Mouse (Mus musculus) hindbrain, embryonic 13.5 days (tissue): ENCODE measurements around the gene Dnase1l3. TPM values are rescaled to one million over a fixed set of nuclear protein-coding genes. Genes with fewer than 3 reads are reported as not detected.

Experiments
- ATAC-seq: fragments of 200-750 bp; cut with Nextera tagmentation; 2 replicates; pipeline ENCODE4 v1.8.0; 2017; ENCODE audit warnings: moderate TSS enrichment; ENCODE audit not compliant: low FRiP score
- H3K27ac ChIP-seq: fragments of 300-500 bp; sonication (generic); 2 replicates; pipeline ENCODE4 v1.5.1; 2015; ENCODE audit warnings: inconsistent platforms, mild to moderate bottlenecking, moderate library complexity
- H3K27me3 ChIP-seq: fragments of 300-500 bp; sonication (generic); 2 replicates; pipeline ENCODE4 v1.6.1; 2015; ENCODE audit warnings: mild to moderate bottlenecking, inconsistent platforms
- H3K36me3 ChIP-seq: fragments of 300-500 bp; sonication (generic); 2 replicates; pipeline ENCODE4 v1.6.1; 2015; ENCODE audit warnings: mild to moderate bottlenecking, inconsistent platforms
- H3K4me1 ChIP-seq: fragments of 300-500 bp; sonication (generic); replicated peaks from 2 replicates; pipeline ENCODE4 v1.6.1; 2015; ENCODE audit warnings: inconsistent platforms
- H3K4me2 ChIP-seq: fragments of 300-500 bp; sonication (generic); 2 replicates; pipeline ENCODE4 v1.6.1; 2015; ENCODE audit warnings: inconsistent platforms, mild to moderate bottlenecking, moderate library complexity
- H3K4me3 ChIP-seq: fragments of 300-500 bp; sonication (generic); 2 replicates; pipeline ENCODE4 v1.5.1; 2015; ENCODE audit warnings: mild to moderate bottlenecking, inconsistent platforms
- H3K9ac ChIP-seq: fragments of 300-500 bp; sonication (generic); 2 replicates; pipeline ENCODE4 v1.6.1; 2015; ENCODE audit warnings: mild to moderate bottlenecking, inconsistent platforms
- H3K9me3 ChIP-seq: fragments of 300-500 bp; sonication (generic); 2 replicates; pipeline ENCODE4 v1.6.1; 2016; ENCODE audit warnings: inconsistent platforms
- WGBS: fragments of 180-500 bp; shearing (Covaris S2); methylation state at CpG from one replicate; pipeline ENCODE4 v1.1.7; 2015; 5-methylcytosine and 5-hydroxymethylcytosine counted together
- polyA plus RNA-seq: library from polyadenylated mRNA; unstranded; fragments of >200 nt; fragmentation: Nextera tagmentation; extraction: Ambion mirVana; gene quantifications from 2 replicates; pipeline ENCODE4 v1.2.1, GENCODE M21; 2015

The Dnase1l3 gene
- polyA plus RNA-seq, 1 experiment from 2014 or later = 0.10 TPM

DNA sequence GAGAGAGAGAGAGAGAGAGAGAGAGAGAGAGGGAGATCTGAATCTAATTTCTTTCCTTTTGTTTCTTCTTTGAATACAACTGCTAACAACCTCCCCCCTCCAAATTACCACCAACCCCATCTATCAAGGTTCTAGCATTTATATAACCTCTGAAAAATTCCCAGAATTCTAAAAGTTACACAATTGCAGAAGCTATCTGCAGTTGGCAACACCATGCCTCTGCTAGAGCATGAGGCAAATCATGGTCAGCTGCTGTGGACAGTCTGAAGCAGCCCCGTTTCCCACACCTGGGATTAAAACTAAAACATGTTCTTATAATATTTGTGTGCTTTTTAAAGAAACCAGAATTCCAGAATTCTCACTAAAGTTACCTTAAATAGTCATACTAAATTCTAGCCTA, 35.4 kb upstream of the Dnase1l3 start:
- ATAC-seq = no peak
- Histone ChIP-seq H3K9ac (no peak overlapping the region), H3K27ac (no peak overlapping the region), H3K36me3 (no peaks in the 10 kb centered on the region), H3K9me3 (no peaks in the 10 kb centered on the region), H3K27me3 (no peaks in the 10 kb centered on the region), H3K4me1 (no peaks in the 10 kb centered on the region), H3K4me3 (no peak overlapping the region), H3K4me2 (no peak overlapping the region)
- WGBS = 95% methylated on average over 1 of the region's 1 CpGs

DNA sequence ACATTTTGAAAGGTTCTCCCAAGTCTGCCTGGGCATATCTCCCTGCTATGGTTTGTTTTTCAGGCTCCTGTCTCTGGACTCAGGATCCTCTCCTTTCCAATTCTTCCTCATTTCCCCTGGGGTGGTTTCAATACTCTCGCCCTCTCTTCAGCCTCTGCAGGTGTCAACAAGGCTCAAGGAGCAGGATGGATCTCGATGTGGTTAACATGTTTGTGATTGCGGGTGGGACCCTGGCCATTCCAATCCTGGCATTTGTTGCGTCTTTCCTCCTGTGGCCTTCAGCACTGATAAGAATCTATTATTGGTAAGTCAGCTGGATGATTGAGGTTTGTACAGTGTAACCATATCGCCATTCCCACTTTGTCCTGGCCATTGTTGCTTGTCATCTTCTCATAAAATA, 33.7 kb upstream of the Dnase1l3 start:
- no peaks in the 10 kb centered on the region for H3K9me3 ChIP-seq
- no peaks in the 10 kb centered on the region for H3K4me1 ChIP-seq
- no peak overlapping the region for H3K4me2 ChIP-seq
- H3K4me3 ChIP-seq = no peak overlapping the region
- 94% methylated on average over 5 of the region's 5 CpGs for WGBS
- H3K36me3 ChIP-seq = no peaks in the 10 kb centered on the region
- H3K27ac ChIP-seq = no peak overlapping the region
- no peak for ATAC-seq
- H3K27me3 ChIP-seq = no peaks in the 10 kb centered on the region
- no peak overlapping the region for H3K9ac ChIP-seq

DNA sequence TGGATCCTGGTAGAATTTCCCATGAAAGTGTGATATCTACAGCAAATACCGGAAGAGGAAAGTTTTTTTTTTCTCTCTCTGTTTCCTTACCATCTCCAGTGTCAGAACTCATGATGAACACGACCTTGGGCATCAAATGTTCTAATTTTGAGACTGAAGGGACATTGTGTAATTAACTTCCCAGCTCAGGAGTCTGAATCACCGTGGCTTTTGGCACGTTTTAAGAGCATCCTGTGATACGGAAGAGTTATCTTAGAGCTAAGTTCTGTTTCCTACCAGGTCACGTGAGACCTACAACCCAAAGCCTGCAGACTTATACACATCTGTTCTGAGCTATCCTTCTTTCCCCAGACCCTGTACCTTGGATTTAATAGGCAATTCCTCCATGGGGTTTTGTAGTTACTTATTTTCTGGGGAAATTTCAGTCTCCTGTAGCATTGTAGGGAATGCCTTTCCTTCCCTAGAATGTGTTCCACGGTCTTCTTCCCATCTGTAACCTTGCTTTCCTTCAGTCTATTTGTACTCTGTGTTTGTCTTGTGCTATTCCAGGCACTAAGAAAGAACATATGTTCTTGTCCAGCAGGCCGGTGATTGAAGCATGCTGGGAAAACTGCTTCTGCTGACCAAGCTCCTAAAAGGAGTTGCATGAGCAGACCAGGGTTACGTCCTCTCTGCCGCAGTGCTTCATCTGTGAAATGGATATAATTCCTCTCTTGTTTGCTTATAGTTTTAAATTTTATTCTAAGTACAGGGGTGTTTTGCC, 32.6 kb upstream of the Dnase1l3 start:
- H3K9me3 ChIP-seq = no peaks in the 10 kb centered on the region
- H3K4me2 ChIP-seq = no peak overlapping the region
- no peak overlapping the region for H3K4me3 ChIP-seq
- no peak for ATAC-seq
- no peak overlapping the region for H3K9ac ChIP-seq
- 85% methylated on average over 10 of the region's 10 CpGs for WGBS
- no peaks in the 10 kb centered on the region for H3K36me3 ChIP-seq
- H3K4me1 ChIP-seq = no peaks in the 10 kb centered on the region
- H3K27me3 ChIP-seq = no peaks in the 10 kb centered on the region
- no peak overlapping the region for H3K27ac ChIP-seq

DNA sequence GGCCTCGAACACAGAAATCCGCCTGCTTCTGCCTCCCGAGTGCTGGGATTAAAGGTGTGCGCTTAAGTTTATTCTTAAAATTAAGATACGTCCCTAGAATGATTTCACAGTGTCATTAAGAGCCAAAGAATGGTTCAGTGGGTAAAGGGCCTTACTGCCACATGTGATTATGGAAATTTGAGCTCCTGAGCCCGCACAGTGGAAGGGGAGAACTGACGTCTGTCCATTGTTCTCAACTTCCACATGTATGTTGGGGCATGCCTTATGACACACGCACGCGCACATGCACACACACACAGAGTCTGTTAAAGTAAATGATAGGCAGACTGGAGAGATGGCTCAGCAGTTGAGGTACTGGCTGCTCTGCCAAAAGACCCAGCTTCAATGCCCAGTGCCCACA, 30.6 kb upstream of the Dnase1l3 start:
- no peak overlapping the region for H3K4me2 ChIP-seq
- H3K9ac ChIP-seq = no peak overlapping the region
- no peaks in the 10 kb centered on the region for H3K4me1 ChIP-seq
- H3K36me3 ChIP-seq = 0 out of 2 replicates have a peak, but pooled peaks cover 1% of the 10 kb centered on the region
- H3K9me3 ChIP-seq = no peaks in the 10 kb centered on the region
- no peaks in the 10 kb centered on the region for H3K27me3 ChIP-seq
- ATAC-seq = no peak
- 92% methylated on average over 10 of the region's 10 CpGs for WGBS
- no peak overlapping the region for H3K27ac ChIP-seq
- no peak overlapping the region for H3K4me3 ChIP-seq

DNA sequence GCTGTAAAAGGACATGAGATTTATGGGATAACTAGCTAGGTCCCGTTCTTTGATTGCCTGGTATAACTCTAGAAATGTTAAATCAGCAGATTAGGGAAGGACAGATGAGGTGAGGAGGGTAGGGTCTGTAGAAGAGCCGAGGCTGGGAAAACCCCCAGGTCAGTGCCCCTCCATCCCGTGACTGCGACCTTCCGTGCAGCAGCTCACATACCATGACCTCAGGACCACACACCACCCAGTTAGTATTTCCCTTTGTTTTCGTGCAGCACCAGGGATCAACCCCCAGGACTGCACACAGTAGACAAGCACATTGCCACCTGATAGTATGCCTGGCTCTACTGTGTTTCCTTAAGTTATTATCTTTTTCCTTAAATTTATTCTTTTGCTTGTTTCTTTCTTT, 30.1 kb upstream of the Dnase1l3 start:
- Histone ChIP-seq H3K9ac (no peak overlapping the region), H3K27ac (no peak overlapping the region), H3K9me3 (no peaks in the 10 kb centered on the region), H3K27me3 (no peaks in the 10 kb centered on the region), H3K36me3 (0 out of 2 replicates have a peak, but pooled peaks cover 4% of the 10 kb centered on the region), H3K4me1 (no peaks in the 10 kb centered on the region), H3K4me3 (no peak overlapping the region), H3K4me2 (no peak overlapping the region)
- 59% methylated on average over 6 of the region's 6 CpGs for WGBS
- no peak for ATAC-seq

DNA sequence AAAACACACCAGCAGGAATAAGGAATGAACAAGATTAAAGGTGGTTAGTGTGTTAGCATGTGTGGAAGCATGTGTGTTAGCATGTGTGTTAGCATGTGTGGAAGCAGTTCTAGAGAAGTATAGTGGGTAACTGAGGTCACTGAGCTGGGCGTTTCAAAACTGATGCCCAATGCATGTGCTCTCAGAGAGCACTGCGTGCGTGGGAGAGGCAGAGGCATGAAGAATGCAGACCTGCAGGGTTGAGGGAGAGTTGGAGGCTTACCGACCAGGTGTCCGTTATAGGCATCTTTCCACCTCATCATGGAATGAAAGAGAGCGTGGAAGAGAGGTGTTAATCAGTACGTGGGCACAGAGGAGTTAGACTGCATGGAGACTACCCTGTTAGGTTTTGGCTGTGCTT, 26.2 kb upstream of the Dnase1l3 start:
- H3K4me1 ChIP-seq = no peaks in the 10 kb centered on the region
- H3K4me3 ChIP-seq = no peak overlapping the region
- no peak overlapping the region for H3K4me2 ChIP-seq
- 88% methylated on average over 7 of the region's 7 CpGs for WGBS
- no peaks in the 10 kb centered on the region for H3K9me3 ChIP-seq
- no peaks in the 10 kb centered on the region for H3K27me3 ChIP-seq
- H3K9ac ChIP-seq = no peak overlapping the region
- H3K36me3 ChIP-seq = 0 out of 2 replicates have a peak, but pooled peaks cover 4% of the 10 kb centered on the region
- no peak for ATAC-seq
- no peak overlapping the region for H3K27ac ChIP-seq

DNA sequence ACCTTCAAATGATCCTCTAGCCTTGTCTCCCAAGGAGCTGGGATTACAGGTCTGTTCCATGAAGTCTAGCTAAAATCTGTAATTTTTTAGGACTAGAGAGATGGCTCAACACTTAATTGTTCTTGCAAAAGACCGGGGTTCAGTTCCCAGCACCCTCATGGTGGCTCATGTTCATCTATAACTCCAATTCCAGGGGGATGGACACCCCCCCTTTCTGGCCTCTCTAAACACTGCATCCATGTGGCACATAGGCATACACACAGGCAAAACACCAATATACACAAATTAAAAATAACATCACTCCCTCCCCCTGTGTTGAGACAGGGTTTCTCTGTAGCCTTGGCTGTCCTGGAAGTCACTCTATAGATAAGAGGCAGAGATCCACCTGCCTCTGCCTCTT, 25.6 kb upstream of the Dnase1l3 start:
- H3K4me2 ChIP-seq = no peak overlapping the region
- H3K4me1 ChIP-seq = no peaks in the 10 kb centered on the region
- no peak overlapping the region for H3K9ac ChIP-seq
- 88% methylated on average over 1 of the region's 1 CpGs for WGBS
- no peaks in the 10 kb centered on the region for H3K9me3 ChIP-seq
- ATAC-seq = no peak
- H3K4me3 ChIP-seq = no peak overlapping the region
- H3K36me3 ChIP-seq = 0 out of 2 replicates have a peak, but pooled peaks cover 4% of the 10 kb centered on the region
- H3K27ac ChIP-seq = no peak overlapping the region
- no peaks in the 10 kb centered on the region for H3K27me3 ChIP-seq

DNA sequence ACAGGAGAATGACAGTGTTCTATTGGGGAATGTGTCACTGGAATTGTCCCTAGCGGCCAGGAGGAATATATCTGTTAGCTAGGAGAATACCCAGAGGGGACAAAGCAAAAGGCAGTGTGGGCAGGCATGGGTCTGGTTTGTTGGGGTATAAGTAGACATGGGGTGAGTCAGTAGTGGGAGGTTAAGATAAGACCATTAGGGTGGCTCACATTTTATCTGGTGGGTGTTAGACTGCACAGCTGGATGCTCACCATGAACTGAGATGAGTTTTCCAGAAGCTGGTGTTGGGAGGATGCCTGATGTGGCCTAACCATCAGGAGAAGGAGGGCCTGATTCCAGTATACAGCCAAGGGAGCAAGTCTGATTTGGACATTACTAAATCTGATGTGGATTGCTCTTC, 22.6 kb upstream of the Dnase1l3 start:
- Histone ChIP-seq H3K27me3 (no peaks in the 10 kb centered on the region), H3K4me3 (no peak overlapping the region), H3K9ac (no peak overlapping the region), H3K27ac (no peak overlapping the region), H3K4me2 (no peak overlapping the region), H3K36me3 (0 out of 2 replicates have a peak, but pooled peaks cover 4% of the 10 kb centered on the region), H3K4me1 (no peaks in the 10 kb centered on the region), H3K9me3 (no peaks in the 10 kb centered on the region)
- no peak for ATAC-seq
- 87% methylated on average over 1 of the region's 1 CpGs for WGBS

DNA sequence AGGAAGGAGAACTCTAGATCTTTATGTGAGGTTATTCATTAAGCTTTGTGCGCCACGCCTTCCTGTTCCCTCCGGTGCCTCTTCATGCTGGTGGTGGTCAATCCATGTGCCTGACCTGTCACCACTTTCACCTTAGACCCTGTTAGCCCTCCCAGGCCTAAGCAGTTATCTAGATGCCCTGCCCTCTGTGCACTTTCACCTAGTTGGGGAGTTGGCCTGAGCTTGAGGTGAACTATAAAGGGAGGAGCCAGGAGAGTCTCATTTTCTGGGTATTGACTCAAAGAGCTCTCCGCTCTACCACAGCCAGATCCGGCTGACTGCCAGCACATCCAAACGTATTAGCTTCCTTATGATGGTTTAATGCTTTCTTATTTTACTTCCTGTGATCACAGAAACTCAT, 21.9 kb upstream of the Dnase1l3 start:
- Histone ChIP-seq H3K4me2 (no peak overlapping the region), H3K9me3 (no peaks in the 10 kb centered on the region), H3K27me3 (no peaks in the 10 kb centered on the region), H3K4me3 (no peak overlapping the region), H3K9ac (no peak overlapping the region), H3K4me1 (no peaks in the 10 kb centered on the region), H3K27ac (no peak overlapping the region), H3K36me3 (0 out of 2 replicates have a peak, but pooled peaks cover 4% of the 10 kb centered on the region)
- 88% methylated on average over 6 of the region's 6 CpGs for WGBS
- no peak for ATAC-seq

DNA sequence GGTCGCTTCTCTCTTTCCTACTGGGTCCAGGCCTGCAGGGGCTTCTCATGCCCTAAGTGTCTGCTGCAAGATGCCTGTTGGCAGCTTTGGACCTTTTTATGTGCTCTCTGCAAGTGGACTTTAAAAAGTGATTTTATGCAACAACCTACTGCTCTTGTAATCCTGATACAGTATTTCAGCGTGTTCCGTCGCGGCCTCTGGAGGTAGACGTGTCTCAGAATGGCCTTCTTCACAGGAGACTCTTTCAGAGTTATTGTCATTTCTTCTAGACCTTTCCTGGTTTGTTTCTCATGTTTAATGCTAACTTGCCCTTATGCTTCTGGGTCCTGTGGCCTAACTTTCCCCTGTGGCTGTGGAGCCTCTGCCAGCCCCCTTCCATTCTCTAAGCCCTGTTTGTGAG, 21.4 kb upstream of the Dnase1l3 start:
- H3K27ac ChIP-seq = no peak overlapping the region
- 93% methylated on average over 6 of the region's 6 CpGs for WGBS
- no peak for ATAC-seq

DNA sequence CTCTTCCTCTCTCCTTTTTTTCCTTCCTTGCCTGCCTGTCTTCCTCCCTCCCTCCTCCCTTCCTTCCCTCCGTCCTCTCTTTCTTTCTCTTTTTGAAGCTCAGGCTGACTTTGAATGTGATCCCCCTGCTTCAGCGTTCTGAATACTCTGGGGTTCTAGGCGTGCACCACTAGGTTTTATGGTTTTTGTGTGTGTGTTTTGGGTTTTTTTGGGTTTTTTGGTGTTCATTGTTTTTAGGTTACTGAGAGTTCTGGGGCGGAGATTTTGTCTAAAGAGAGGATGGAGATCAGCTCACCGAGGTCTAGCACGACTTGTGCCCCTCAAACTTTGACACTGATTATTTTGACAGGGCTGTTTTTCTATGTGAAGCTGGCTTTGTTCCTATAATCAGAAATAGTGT, 17.6 kb upstream of the Dnase1l3 start:
- no peak overlapping the region for H3K4me2 ChIP-seq
- H3K4me3 ChIP-seq = no peak overlapping the region
- peaks cover 8% of the 10 kb centered on the region; the same call in 1 of the 2 replicates for H3K4me1 ChIP-seq
- H3K27me3 ChIP-seq = no peaks in the 10 kb centered on the region
- H3K36me3 ChIP-seq = no peaks in the 10 kb centered on the region
- no peaks in the 10 kb centered on the region for H3K9me3 ChIP-seq
- WGBS = 81% methylated on average over 6 of the region's 6 CpGs
- no peak overlapping the region for H3K27ac ChIP-seq
- ATAC-seq = no peak
- H3K9ac ChIP-seq = no peak overlapping the region

More for the DNA sequence above, 21.4 kb upstream of the Dnase1l3 start:
- H3K4me2 ChIP-seq = no peak overlapping the region
- no peaks in the 10 kb centered on the region for H3K9me3 ChIP-seq
- no peak overlapping the region for H3K9ac ChIP-seq
- H3K4me3 ChIP-seq = no peak overlapping the region
- 0 out of 2 replicates have a peak, but pooled peaks cover 4% of the 10 kb centered on the region for H3K36me3 ChIP-seq
- H3K4me1 ChIP-seq = no peaks in the 10 kb centered on the region
- no peaks in the 10 kb centered on the region for H3K27me3 ChIP-seq

DNA sequence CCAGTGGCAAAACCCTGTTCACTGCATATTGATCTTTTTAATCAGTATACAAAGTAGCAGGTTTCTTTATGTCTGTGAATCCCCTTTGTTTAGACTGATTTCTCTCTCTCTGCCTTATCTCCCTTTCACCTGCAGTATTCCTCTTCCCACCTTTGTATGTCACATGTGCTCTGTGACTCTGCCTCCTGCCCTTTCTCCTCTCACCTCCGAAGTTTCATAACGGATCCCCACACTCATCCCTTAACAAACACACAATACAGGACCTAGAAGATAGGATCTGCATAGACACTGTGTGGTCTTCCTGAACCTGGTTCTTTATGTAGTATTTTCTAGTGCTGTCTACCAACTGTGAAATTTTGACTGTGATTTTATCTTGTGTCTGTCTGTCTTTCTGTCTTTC, 16.9 kb upstream of the Dnase1l3 start:
- Histone ChIP-seq H3K4me1 (peaks cover 8% of the 10 kb centered on the region; the same call in 1 of the 2 replicates), H3K4me2 (no peak overlapping the region), H3K27me3 (no peaks in the 10 kb centered on the region), H3K27ac (no peak overlapping the region), H3K9ac (no peak overlapping the region), H3K9me3 (no peaks in the 10 kb centered on the region), H3K36me3 (no peaks in the 10 kb centered on the region), H3K4me3 (no peak overlapping the region)
- no peak for ATAC-seq
- WGBS = 84% methylated on average over 2 of the region's 2 CpGs

DNA sequence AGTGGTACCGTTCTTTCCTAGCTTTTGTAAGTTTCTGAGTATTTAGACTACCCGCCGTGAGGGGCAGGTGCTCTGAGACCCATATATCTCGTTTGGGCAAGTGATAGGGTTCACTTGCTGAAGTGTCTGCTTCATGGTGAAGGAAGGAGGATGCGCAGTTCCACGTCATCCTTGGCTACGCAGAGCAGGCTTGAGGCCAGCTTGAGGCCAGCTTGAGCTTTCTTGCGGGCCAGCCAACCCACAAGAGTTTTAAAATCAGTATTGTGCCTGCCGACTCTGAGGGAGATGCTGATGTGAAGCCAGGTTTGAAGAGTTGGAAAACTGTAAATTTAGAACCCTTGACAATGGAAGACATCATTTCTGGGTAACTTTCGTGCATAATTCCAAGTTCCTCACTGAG, 13.6 kb upstream of the Dnase1l3 start:
- ATAC-seq = no peak
- no peak overlapping the region for H3K4me2 ChIP-seq
- no peak overlapping the region for H3K27ac ChIP-seq
- peaks cover 25% of the 10 kb centered on the region for H3K4me1 ChIP-seq
- H3K9me3 ChIP-seq = no peaks in the 10 kb centered on the region
- no peak overlapping the region for H3K4me3 ChIP-seq
- 85% methylated on average over 10 of the region's 10 CpGs for WGBS
- H3K9ac ChIP-seq = no peak overlapping the region
- H3K27me3 ChIP-seq = no peaks in the 10 kb centered on the region
- H3K36me3 ChIP-seq = no peaks in the 10 kb centered on the region
